8 mouse cellular contexts compared by ENCODE assay signal in genomic region chr19:10457484-10457800, GRCm38 (mm10). TPM values are rescaled to one million over a fixed set of nuclear protein-coding genes. Genes with fewer than 3 reads are reported as not detected.
DNase-seq lines count a peak whose midpoint lies in the region; ATAC-seq and TF ChIP-seq lines count a peak whose summit lies in the region.

No protein-coding gene starts in this region.

- H3K9me3 ChIP-seq in stomach, postnatal 0 days (ENCODE audit: control insufficient read depth, low read length) = no peaks in the 10 kb centered on the region

- peak overlapping the region; percentile 49 for H3K4me3 ChIP-seq in stomach, postnatal 0 days (ENCODE audit: low read depth, low read length)

- WGBS in stomach, postnatal 0 days = 0% methylated on average over 34 of the region's 34 CpGs

- no peaks in the 10 kb centered on the region; the same call in 1 of the 2 replicates for H3K4me1 ChIP-seq in stomach, postnatal 0 days (replicated peaks; ENCODE audit: control insufficient read depth, insufficient read depth)

- no peak overlapping the region; the same call in 1 of the 2 replicates for H3K9ac ChIP-seq in stomach, postnatal 0 days (ENCODE audit: low read length)

- no peaks in the 10 kb centered on the region for H3K36me3 ChIP-seq in stomach, postnatal 0 days (ENCODE audit: control insufficient read depth, insufficient read depth, low read length)

- TF ChIP-seq CTCF in stomach, postnatal 0 days (IDR thresholded peaks at IDR 0.05; ENCODE audit: low read depth) = no peak

- TF ChIP-seq EP300 in stomach, postnatal 0 days (optimal IDR thresholded peaks at IDR 0.05) = no peak

- peak overlapping the region; percentile 56 for H3K27ac ChIP-seq in stomach, postnatal 0 days (replicated peaks)

- peak; percentile 25 for DNase-seq in thymus, postnatal 0 days (ENCODE audit: low spot score)
- no peak for DNase-seq in thymus, postnatal 10 days (ENCODE audit: low spot score in 2 of 2)
- DNase-seq in embryo, embryonic 11.5 days (ENCODE audit: low read depth, low spot score) = peak; percentile 85
- DNase-seq in heart, postnatal 4 days = peak; percentile 68
- peak; percentile 63 to 70 for DNase-seq in layer of hippocampus, postnatal 14 days (ENCODE audit: low spot score in 2 of 2)
- peak; percentile 94 for DNase-seq in mesoderm, embryonic 11.5 days (ENCODE audit: low read depth, low spot score)
- DNase-seq in stomach, postnatal 0 days (ENCODE audit: low spot score) = peak; percentile 78
- no peak for DNase-seq in cerebellum, postnatal 36 days

- ATAC-seq in stomach, postnatal 0 days (ENCODE audit: low FRiP score, low TSS enrichment) = peak; percentile 39

- peak overlapping the region; percentile 71 for H3K4me2 ChIP-seq in stomach, postnatal 0 days (replicated peaks; ENCODE audit: low read depth)

- peaks cover 8% of the 10 kb centered on the region for H3K27me3 ChIP-seq in stomach, postnatal 0 days (ENCODE audit: control insufficient read depth, insufficient read depth, low read length)

RNA-seq across cellular contexts. Expression of gene Lrrc10b, which starts 0.2 kb away (rescaled TPM):
- 0.08 and 0.17 TPM in 2 replicates for polyA plus RNA-seq in thymus, postnatal 0 days (2015; fragmentation: Nextera tagmentation; extraction: Ambion mirVana)
- 1 to 10 TPM; 3.3 to 4.7 TPM for total RNA-seq in heart, postnatal 4 days (2021)
- total RNA-seq in layer of hippocampus, postnatal 14 days (2021) = 10 to 100 TPM; 58.7 to 58.9 TPM
- polyA plus RNA-seq in stomach, postnatal 0 days (2015; fragmentation: Nextera tagmentation; extraction: Ambion mirVana) = 2.8 and 3.3 TPM in 2 replicates

RNA-seq across cellular contexts. Expression of gene Ppp1r32, which starts 25.3 kb away (rescaled TPM):
- polyA plus RNA-seq in thymus, postnatal 0 days (2015; fragmentation: Nextera tagmentation; extraction: Ambion mirVana) = 0.49 and 0.57 TPM in 2 replicates
- total RNA-seq in heart, postnatal 4 days (2021) = under 1 TPM; 0.52 to 0.77 TPM
- 1 to 10 TPM; 1.5 to 1.6 TPM for total RNA-seq in layer of hippocampus, postnatal 14 days (2021)
- polyA plus RNA-seq in stomach, postnatal 0 days (2015; fragmentation: Nextera tagmentation; extraction: Ambion mirVana) = 0.15 and 0.16 TPM in 2 replicates

Comparison
In these comparisons a context has a peak if more than half of its experiments do, and no peak if none do; other contexts are left out.
1. DNase-seq: peak in thymus, postnatal 0 days (single experiment), embryo, embryonic 11.5 days (single experiment), heart, postnatal 4 days (single experiment), layer of hippocampus, postnatal 14 days (2 of 2), mesoderm, embryonic 11.5 days (single experiment) and stomach, postnatal 0 days (single experiment); none in thymus, postnatal 10 days (0 of 2) and cerebellum, postnatal 36 days (0 of 2).
2. RNA of gene Lrrc10b, which starts 0.2 kb away (total RNA-seq): 58.7 to 58.9 TPM in layer of hippocampus, postnatal 14 days; 3.3 to 4.7 TPM in heart, postnatal 4 days; every median in the first group is over 10 times any median in the second.